Mouse (Mus musculus): ENCODE data around the gene 1110059E24Rik.

GRCm38 (mm10) chr19:21598659-21599352, 54.0 kb downstream of the 1110059E24Rik start:
- TF ChIP-seq POLR2A (IDR thresholded peaks at IDR 0.05; ENCODE audit: low read depth, low read length) (no peak), CTCF (IDR thresholded peaks at IDR 0.05; ENCODE audit: extremely low read depth, insufficient read depth, insufficient read length, insufficient replicate concordance) (no peak)

Measured in spleen, adult 2 months (tissue).